Mouse (Mus musculus): ENCODE measurements around the gene Abhd6. TPM values are rescaled to one million over a fixed set of nuclear protein-coding genes. Genes with fewer than 3 reads are reported as not detected.
A peak's percentile ranks its signal among the peaks of the same experiment; 100 is the strongest.

Gene Abhd6
- polyA plus RNA-seq, 1 experiment = 59.1 TPM

DNA sequence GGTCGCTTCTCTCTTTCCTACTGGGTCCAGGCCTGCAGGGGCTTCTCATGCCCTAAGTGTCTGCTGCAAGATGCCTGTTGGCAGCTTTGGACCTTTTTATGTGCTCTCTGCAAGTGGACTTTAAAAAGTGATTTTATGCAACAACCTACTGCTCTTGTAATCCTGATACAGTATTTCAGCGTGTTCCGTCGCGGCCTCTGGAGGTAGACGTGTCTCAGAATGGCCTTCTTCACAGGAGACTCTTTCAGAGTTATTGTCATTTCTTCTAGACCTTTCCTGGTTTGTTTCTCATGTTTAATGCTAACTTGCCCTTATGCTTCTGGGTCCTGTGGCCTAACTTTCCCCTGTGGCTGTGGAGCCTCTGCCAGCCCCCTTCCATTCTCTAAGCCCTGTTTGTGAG, 13.1 kb downstream of the Abhd6 start:
- peak overlapping the region; percentile 90 for H3K27ac ChIP-seq (ENCODE audit: insufficient read depth, low read depth, low read length)
- 77% methylated on average over 6 of the region's 6 CpGs for WGBS
- no peak overlapping the region for H3K4me3 ChIP-seq (ENCODE audit: low read depth, low read length)
- H3K4me1 ChIP-seq (ENCODE audit: control insufficient read depth, insufficient read depth, insufficient read length, low read length) = peaks cover 20% of the 10 kb centered on the region; the same call in 1 of the 2 replicates
- H3K27me3 ChIP-seq (ENCODE audit: control insufficient read depth, insufficient read depth, low read length) = no peaks in the 10 kb centered on the region
- TF ChIP-seq CTCF (IDR thresholded peaks at IDR 0.05; ENCODE audit: extremely low read depth, insufficient read length, insufficient replicate concordance, low read depth, low read length) = no peak
- TF ChIP-seq POLR2A (IDR thresholded peaks at IDR 0.05; ENCODE audit: low read depth, low read length) = no peak
- no peaks in the 10 kb centered on the region for H3K36me3 ChIP-seq (ENCODE audit: control insufficient read depth, insufficient read depth, low read length)

DNA sequence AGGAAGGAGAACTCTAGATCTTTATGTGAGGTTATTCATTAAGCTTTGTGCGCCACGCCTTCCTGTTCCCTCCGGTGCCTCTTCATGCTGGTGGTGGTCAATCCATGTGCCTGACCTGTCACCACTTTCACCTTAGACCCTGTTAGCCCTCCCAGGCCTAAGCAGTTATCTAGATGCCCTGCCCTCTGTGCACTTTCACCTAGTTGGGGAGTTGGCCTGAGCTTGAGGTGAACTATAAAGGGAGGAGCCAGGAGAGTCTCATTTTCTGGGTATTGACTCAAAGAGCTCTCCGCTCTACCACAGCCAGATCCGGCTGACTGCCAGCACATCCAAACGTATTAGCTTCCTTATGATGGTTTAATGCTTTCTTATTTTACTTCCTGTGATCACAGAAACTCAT, 13.6 kb downstream of the Abhd6 start:
- no peak overlapping the region for H3K4me3 ChIP-seq (ENCODE audit: low read depth, low read length)
- H3K27ac ChIP-seq (ENCODE audit: insufficient read depth, low read depth, low read length) = peak overlapping the region; percentile 90
- peaks cover 20% of the 10 kb centered on the region; the same call in 1 of the 2 replicates for H3K4me1 ChIP-seq (ENCODE audit: control insufficient read depth, insufficient read depth, insufficient read length, low read length)
- no peaks in the 10 kb centered on the region for H3K27me3 ChIP-seq (ENCODE audit: control insufficient read depth, insufficient read depth, low read length)
- 21% methylated on average over 6 of the region's 6 CpGs for WGBS
- no peak; the same call in 1 of the 2 replicates for TF ChIP-seq POLR2A (IDR thresholded peaks at IDR 0.05; ENCODE audit: low read depth, low read length)
- TF ChIP-seq CTCF (IDR thresholded peaks at IDR 0.05; ENCODE audit: extremely low read depth, insufficient read length, insufficient replicate concordance, low read depth, low read length) = no peak
- H3K36me3 ChIP-seq (ENCODE audit: control insufficient read depth, insufficient read depth, low read length) = no peaks in the 10 kb centered on the region

DNA sequence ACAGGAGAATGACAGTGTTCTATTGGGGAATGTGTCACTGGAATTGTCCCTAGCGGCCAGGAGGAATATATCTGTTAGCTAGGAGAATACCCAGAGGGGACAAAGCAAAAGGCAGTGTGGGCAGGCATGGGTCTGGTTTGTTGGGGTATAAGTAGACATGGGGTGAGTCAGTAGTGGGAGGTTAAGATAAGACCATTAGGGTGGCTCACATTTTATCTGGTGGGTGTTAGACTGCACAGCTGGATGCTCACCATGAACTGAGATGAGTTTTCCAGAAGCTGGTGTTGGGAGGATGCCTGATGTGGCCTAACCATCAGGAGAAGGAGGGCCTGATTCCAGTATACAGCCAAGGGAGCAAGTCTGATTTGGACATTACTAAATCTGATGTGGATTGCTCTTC, 14.2 kb downstream of the Abhd6 start:
- Histone ChIP-seq H3K36me3 (ENCODE audit: control insufficient read depth, insufficient read depth, low read length) (no peaks in the 10 kb centered on the region), H3K27ac (ENCODE audit: insufficient read depth, low read depth, low read length) (peak overlapping the region; percentile 90), H3K4me3 (ENCODE audit: low read depth, low read length) (peak overlapping the region; percentile 44), H3K4me1 (ENCODE audit: control insufficient read depth, insufficient read depth, insufficient read length, low read length) (peaks cover 20% of the 10 kb centered on the region; the same call in 1 of the 2 replicates), H3K27me3 (ENCODE audit: control insufficient read depth, insufficient read depth, low read length) (no peaks in the 10 kb centered on the region)
- WGBS = 64% methylated on average over 1 of the region's 1 CpGs
- TF ChIP-seq CTCF (IDR thresholded peaks at IDR 0.05; ENCODE audit: extremely low read depth, insufficient read length, insufficient replicate concordance, low read depth, low read length) = no peak
- no peak for TF ChIP-seq POLR2A (IDR thresholded peaks at IDR 0.05; ENCODE audit: low read depth, low read length)

DNA sequence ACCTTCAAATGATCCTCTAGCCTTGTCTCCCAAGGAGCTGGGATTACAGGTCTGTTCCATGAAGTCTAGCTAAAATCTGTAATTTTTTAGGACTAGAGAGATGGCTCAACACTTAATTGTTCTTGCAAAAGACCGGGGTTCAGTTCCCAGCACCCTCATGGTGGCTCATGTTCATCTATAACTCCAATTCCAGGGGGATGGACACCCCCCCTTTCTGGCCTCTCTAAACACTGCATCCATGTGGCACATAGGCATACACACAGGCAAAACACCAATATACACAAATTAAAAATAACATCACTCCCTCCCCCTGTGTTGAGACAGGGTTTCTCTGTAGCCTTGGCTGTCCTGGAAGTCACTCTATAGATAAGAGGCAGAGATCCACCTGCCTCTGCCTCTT, 17.3 kb downstream of the Abhd6 start:
- Histone ChIP-seq H3K27me3 (ENCODE audit: control insufficient read depth, insufficient read depth, low read length) (no peaks in the 10 kb centered on the region), H3K4me3 (ENCODE audit: low read depth, low read length) (no peak overlapping the region), H3K27ac (ENCODE audit: insufficient read depth, low read depth, low read length) (no peak overlapping the region), H3K4me1 (ENCODE audit: control insufficient read depth, insufficient read depth, insufficient read length, low read length) (peaks cover 17% of the 10 kb centered on the region; the same call in 1 of the 2 replicates), H3K36me3 (ENCODE audit: control insufficient read depth, insufficient read depth, low read length) (no peaks in the 10 kb centered on the region)
- TF ChIP-seq POLR2A (IDR thresholded peaks at IDR 0.05; ENCODE audit: low read depth, low read length) = no peak
- TF ChIP-seq CTCF (IDR thresholded peaks at IDR 0.05; ENCODE audit: extremely low read depth, insufficient read length, insufficient replicate concordance, low read depth, low read length) = no peak
- WGBS = 97% methylated on average over 1 of the region's 1 CpGs

DNA sequence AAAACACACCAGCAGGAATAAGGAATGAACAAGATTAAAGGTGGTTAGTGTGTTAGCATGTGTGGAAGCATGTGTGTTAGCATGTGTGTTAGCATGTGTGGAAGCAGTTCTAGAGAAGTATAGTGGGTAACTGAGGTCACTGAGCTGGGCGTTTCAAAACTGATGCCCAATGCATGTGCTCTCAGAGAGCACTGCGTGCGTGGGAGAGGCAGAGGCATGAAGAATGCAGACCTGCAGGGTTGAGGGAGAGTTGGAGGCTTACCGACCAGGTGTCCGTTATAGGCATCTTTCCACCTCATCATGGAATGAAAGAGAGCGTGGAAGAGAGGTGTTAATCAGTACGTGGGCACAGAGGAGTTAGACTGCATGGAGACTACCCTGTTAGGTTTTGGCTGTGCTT, 17.8 kb downstream of the Abhd6 start:
- 93% methylated on average over 7 of the region's 7 CpGs for WGBS
- Histone ChIP-seq H3K27me3 (ENCODE audit: control insufficient read depth, insufficient read depth, low read length) (no peaks in the 10 kb centered on the region), H3K36me3 (ENCODE audit: control insufficient read depth, insufficient read depth, low read length) (no peaks in the 10 kb centered on the region), H3K27ac (ENCODE audit: insufficient read depth, low read depth, low read length) (no peak overlapping the region), H3K4me1 (ENCODE audit: control insufficient read depth, insufficient read depth, insufficient read length, low read length) (peaks cover 14% of the 10 kb centered on the region; the same call in 1 of the 2 replicates), H3K4me3 (ENCODE audit: low read depth, low read length) (no peak overlapping the region)
- no peak for TF ChIP-seq POLR2A (IDR thresholded peaks at IDR 0.05; ENCODE audit: low read depth, low read length)
- no peak for TF ChIP-seq CTCF (IDR thresholded peaks at IDR 0.05; ENCODE audit: extremely low read depth, insufficient read length, insufficient replicate concordance, low read depth, low read length)

DNA sequence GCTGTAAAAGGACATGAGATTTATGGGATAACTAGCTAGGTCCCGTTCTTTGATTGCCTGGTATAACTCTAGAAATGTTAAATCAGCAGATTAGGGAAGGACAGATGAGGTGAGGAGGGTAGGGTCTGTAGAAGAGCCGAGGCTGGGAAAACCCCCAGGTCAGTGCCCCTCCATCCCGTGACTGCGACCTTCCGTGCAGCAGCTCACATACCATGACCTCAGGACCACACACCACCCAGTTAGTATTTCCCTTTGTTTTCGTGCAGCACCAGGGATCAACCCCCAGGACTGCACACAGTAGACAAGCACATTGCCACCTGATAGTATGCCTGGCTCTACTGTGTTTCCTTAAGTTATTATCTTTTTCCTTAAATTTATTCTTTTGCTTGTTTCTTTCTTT, 21.8 kb downstream of the Abhd6 start:
- 81% methylated on average over 6 of the region's 6 CpGs for WGBS
- Histone ChIP-seq H3K27me3 (ENCODE audit: control insufficient read depth, insufficient read depth, low read length) (no peaks in the 10 kb centered on the region), H3K36me3 (ENCODE audit: control insufficient read depth, insufficient read depth, low read length) (0 out of 2 replicates have a peak, but pooled peaks cover 2% of the 10 kb centered on the region), H3K4me1 (ENCODE audit: control insufficient read depth, insufficient read depth, insufficient read length, low read length) (0 out of 2 replicates have a peak, but pooled peaks cover 3% of the 10 kb centered on the region), H3K4me3 (ENCODE audit: low read depth, low read length) (no peak overlapping the region), H3K27ac (ENCODE audit: insufficient read depth, low read depth, low read length) (no peak overlapping the region)
- TF ChIP-seq POLR2A (IDR thresholded peaks at IDR 0.05; ENCODE audit: low read depth, low read length) (no peak), CTCF (IDR thresholded peaks at IDR 0.05; ENCODE audit: extremely low read depth, insufficient read length, insufficient replicate concordance, low read depth, low read length) (no peak)

DNA sequence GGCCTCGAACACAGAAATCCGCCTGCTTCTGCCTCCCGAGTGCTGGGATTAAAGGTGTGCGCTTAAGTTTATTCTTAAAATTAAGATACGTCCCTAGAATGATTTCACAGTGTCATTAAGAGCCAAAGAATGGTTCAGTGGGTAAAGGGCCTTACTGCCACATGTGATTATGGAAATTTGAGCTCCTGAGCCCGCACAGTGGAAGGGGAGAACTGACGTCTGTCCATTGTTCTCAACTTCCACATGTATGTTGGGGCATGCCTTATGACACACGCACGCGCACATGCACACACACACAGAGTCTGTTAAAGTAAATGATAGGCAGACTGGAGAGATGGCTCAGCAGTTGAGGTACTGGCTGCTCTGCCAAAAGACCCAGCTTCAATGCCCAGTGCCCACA, 22.2 kb downstream of the Abhd6 start:
- 96% methylated on average over 10 of the region's 10 CpGs for WGBS
- no peak overlapping the region for H3K27ac ChIP-seq (ENCODE audit: insufficient read depth, low read depth, low read length)
- H3K4me3 ChIP-seq (ENCODE audit: low read depth, low read length) = no peak overlapping the region
- no peaks in the 10 kb centered on the region for H3K27me3 ChIP-seq (ENCODE audit: control insufficient read depth, insufficient read depth, low read length)
- 0 out of 2 replicates have a peak, but pooled peaks cover 3% of the 10 kb centered on the region for H3K4me1 ChIP-seq (ENCODE audit: control insufficient read depth, insufficient read depth, insufficient read length, low read length)
- TF ChIP-seq POLR2A (IDR thresholded peaks at IDR 0.05; ENCODE audit: low read depth, low read length) (no peak), CTCF (IDR thresholded peaks at IDR 0.05; ENCODE audit: extremely low read depth, insufficient read length, insufficient replicate concordance, low read depth, low read length) (no peak)
- H3K36me3 ChIP-seq (ENCODE audit: control insufficient read depth, insufficient read depth, low read length) = 0 out of 2 replicates have a peak, but pooled peaks cover 2% of the 10 kb centered on the region

Data from small intestine, adult 2 months (tissue).